Mouse (Mus musculus): ENCODE results near the gene Neurl4. TPM values are rescaled to one million over a fixed set of nuclear protein-coding genes. Genes with fewer than 3 reads are reported as not detected.

Gene Neurl4
- total RNA-seq, 2 experiments from 2014 or later, result 51.2 to 64.3 TPM

DNA sequence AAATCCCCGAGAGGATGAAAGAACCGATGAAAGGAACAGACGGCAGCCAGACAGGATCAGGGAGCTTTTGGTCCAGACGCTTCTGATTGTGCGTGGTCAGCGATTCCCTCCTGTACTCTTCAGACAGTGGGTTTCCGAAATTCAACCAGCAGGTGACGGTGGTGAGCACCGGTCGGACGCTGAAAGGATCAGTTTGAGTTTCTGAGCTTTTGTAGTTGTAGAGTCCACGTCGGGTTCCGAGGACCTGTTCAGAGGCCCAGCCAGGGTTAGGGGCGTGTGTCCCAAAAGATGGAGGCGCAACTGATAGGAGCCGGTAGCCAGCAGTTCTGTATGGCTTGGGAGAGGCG lies 20.4 kb upstream of the Neurl4 start:
- peak; percentile 27 for ATAC-seq (replicated peaks; ENCODE audit: low FRiP score, low TSS enrichment, poor library complexity, severe bottlenecking)

DNA sequence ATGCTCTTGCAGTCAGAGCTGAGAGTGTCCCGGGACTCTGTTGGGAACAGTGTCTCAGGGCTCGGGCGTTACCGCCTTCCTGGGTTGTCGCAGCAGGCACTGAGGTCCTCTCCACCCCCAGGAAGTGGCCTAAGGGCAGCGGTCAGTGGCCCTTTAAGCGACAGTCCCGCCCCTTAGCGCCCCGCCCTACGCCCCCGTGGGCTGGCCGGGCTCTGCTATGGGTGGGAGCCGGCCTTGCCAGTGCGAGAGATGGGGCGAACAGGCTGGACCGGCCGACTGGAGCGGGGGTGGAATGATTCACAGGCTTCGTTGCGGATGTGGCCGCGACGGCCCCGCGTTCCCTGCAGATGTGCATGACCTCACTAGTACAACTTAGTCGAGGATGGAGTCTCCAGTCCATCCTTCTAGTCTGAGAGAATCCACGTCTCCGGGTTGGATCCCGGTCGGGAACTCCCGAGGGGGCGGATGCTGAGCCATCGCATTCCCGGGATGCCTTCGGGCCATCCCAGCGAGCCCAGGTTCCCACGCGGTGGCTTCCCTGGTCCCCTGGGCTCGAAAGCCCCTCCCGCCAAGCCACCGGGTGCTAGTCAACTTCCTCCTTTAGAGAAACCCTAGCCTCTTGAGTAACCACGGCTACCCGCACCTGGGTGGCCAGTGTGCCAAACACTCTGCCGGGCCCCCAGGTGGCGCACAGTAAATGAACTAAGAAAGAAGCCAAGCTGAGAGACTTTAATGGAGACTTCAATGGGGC lies 19.8 kb upstream of the Neurl4 start, which contains the start of gene Kctd11:
Kctd11 (minus strand) TSS at position 554 of the 751 bp plus-strand sequence.
- peak; percentile 14; the same call in 1 of the 2 replicates for ATAC-seq (replicated peaks; ENCODE audit: low FRiP score, low TSS enrichment, poor library complexity, severe bottlenecking)

DNA sequence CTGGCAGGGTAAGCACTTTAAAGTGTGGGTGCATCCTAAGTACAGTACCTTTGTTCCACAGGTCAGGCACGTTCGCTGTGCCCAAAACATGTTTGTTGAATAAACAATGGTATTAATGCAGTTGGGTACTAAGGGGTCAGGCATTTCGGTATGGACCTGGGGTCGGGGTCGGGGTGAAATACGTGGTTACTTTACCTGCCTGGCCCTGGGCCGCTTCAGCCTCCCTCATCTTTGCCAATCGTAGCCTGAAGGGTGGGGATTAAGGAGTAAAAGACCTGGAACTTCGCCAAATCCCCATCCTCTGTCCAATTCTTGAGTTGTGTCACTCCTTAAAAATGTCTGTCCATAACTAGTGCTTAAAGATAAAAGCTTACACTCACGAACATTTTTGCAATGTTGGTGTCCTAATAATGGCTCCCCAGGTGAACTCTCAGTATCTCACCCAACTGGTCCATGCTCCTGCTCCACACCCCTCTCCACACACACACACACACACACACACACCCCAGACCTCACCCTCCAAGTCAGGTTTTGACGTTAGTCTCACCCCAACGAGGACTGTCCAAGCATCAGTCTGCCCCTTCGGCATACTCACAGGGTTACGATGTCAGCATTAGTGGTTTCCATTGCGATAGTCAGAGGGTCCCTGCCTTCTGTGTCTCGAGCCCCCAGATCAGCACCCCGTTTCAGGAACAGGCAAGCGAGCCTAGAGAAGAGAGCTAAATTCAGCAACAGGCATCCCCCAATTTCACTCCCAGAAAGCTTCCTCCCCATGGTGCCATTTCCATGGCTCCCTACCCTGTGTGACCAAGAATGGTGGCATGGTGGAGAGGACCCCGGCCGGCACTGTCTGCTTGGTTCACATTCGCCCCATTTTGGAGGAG lies 18.8 kb upstream of the Neurl4 start:
- no peak for ATAC-seq (replicated peaks; ENCODE audit: low FRiP score, low TSS enrichment, poor library complexity, severe bottlenecking)

DNA sequence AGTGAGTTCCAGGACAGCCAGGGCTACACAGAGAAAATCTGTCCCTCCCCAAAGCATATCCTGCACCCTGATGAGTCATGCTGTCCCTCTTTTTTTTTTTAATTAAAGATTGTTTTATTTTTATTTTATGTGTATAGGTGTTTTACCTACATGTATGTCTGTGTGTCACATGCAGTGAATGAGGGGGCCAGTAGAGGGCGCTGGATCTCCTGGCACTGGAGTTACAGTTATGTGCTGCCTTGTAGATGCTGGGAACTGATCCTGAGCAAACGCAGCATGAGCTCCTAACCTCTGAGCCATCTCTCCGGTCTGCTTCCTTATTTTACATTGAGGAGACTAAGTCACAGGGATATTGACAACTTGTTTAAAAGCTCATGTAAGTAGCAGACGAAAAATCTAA lies 17.8 kb upstream of the Neurl4 start:
- ATAC-seq (replicated peaks; ENCODE audit: low FRiP score, low TSS enrichment, poor library complexity, severe bottlenecking), result no peak

DNA sequence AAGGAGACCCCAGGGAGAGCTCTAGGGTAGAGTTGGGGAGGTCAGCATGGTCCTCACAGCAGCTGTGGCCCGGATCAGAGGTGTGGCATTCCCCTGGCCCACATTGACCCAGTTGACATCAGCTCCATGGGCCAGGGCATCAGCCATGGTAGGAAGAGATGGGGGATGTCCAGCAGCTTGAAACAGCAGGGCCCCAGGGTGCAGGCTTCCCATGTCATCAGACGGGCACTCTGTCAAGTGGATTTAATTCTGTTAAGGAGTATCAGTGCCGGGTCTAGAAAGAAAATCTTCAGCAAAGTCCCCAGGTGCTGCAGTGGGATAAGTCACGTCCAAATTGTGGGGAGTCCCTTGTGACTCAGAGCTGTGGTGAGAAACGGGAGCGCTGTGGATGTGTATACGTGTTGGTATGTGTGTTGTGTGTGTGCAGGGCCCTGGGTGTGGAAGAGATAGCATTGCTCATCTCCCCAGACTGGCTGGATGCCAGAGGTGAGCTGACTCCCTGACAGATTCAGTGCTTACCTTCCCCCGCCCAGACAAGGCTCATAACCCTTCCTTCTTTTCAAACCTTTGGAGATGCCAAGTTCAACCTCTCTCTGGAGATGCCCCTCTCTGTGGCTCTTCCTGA lies 17.2 kb upstream of the Neurl4 start:
- peak; percentile 26; the same call in 1 of the 2 replicates for ATAC-seq (replicated peaks; ENCODE audit: low FRiP score, low TSS enrichment, poor library complexity, severe bottlenecking)

DNA sequence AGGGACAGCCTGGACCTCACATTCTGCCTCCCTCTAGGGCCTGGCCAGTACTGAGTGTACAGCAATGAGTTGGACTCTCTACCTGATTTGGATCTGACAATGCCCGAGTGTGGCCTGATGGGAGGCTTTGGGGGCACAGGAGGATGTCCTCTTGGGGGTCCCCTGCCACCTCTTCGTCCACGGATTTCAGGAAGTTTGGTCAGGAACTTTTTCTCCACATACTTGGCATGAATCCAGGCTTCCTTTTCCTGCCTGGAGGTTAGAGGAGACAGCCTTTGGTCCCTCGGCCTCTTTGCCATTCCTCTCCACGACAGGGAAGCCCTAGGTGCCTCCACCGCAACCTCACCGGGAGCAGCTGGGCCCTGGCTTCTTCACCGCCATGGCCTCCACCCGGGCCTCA lies 16.6 kb upstream of the Neurl4 start:
- no peak for ATAC-seq (replicated peaks; ENCODE audit: low FRiP score, low TSS enrichment, poor library complexity, severe bottlenecking)

DNA sequence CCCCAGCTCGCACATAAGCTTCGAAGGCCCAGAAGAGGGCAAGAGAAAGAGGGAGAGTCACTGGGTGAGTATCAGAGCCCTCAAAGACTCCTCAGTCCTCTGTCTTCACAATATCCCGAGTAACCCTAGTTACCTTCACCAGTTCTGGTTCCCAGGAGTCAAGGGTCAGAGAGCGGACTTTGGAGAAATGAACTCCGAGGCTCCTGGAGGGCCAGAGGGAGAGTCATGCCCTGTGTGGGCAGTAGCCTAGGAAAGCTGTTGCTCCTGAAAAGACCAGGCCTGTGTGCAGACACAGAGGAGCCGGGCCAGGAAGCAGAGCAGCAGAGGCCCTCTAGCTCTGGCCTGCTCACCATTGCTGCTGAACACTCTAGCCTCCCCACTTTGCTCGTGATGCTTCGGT lies 16.2 kb upstream of the Neurl4 start:
- ATAC-seq (replicated peaks; ENCODE audit: low FRiP score, low TSS enrichment, poor library complexity, severe bottlenecking), result no peak

DNA sequence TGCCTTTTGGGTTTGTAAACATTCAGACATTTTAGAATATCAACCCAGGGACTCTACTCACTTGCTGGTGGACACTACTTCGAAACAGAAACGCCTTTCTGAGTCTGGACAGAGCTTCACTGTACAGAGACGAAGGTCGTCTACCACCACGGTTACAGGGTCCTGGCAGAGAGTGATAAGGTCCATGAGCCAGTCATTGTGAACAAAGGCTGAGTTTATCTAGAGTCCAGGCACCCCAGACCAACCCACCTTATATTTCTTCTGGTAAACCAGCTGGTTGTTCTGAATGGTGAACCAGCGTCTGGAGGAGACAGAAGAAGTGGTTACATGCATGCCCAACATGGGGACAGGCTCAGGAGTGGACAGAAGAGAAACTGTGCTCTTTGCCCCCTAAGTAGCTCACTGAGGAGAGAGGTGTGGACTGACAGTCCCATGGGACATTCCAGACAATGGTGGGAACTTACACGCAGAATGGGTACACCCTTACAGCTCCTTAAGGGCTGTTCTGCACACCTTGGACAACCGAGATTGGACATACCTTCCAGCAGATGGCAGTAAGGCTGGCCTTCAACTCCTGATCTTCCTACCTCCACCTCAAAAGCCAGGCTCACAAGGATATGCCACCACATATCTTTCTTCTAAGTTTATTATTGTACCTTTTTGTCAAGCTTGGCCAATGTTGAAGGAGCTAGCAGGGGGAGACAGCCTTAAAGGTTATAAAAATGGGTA lies 13.8 kb upstream of the Neurl4 start:
- ATAC-seq (replicated peaks; ENCODE audit: low FRiP score, low TSS enrichment, poor library complexity, severe bottlenecking), result peak; percentile 61

DNA sequence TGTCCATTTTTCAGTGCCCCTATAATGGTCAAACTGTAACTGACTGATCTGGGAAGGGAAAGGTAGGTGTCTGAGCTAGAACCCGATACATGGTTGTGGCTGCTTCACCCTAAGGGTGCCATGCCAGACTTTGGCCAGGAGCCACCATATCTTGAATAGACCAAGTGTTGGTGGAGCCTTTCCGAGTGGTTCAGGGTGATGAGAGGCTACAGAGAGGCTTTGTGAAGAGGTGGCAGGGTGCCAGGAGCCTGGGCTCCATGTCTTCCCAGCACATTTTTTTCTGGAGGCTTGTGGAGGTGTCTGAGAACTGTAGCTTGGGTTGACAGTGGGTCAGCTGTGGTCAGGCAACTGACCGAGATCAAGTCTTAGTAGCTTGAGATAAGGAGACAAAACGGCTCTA lies 9.4 kb upstream of the Neurl4 start:
- ATAC-seq (replicated peaks; ENCODE audit: low FRiP score, low TSS enrichment, poor library complexity, severe bottlenecking), result peak; percentile 70

DNA sequence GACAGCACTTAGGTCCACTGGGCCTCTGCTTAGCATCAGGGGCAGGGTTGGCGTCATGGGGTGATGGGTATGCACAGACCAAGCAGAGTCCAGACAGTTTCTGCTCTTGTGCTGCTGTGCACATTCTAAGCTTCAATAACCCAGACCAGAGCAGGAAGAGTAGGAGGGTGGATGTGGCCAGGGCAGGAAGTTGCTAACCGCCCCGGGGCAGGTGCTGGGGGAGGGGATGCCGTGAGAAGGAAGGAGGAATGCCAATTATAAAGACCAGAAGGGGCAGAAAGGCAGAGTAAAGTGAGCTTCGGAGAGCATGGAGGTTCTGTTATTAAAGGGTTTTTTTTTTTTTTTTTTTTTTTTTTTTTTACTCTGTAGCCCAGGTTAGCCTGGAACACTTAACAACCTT lies 6.2 kb upstream of the Neurl4 start:
- ATAC-seq (replicated peaks; ENCODE audit: low FRiP score, low TSS enrichment, poor library complexity, severe bottlenecking), result 0 out of 2 replicates have a peak, but pooled peaks have one; percentile 23

DNA sequence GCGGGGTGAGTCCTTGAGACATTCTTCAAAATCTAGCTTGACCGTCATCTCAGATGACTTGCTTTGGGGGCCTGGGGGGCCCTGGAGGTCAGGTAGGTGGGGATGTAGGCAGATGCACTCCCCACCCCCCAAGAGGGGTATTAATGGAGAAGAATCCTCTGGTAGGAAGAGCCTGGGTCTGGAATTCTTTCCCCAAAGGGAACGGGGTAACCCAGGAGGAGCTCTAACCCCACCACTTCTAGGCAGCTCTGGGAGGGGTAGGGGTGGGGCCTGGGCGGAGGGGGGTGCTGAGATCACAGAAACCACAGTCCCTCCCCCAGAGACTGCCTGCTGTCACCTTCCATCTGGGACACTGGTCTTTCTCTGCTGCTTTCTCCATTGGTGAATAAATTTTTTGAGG lies 5.6 kb upstream of the Neurl4 start, which contains the start of gene Acap1:
Acap1 (minus strand) TSS at position 249 of the 400 bp plus-strand sequence.
- peak; percentile 52; the same call in 1 of the 2 replicates for ATAC-seq (replicated peaks; ENCODE audit: low FRiP score, low TSS enrichment, poor library complexity, severe bottlenecking)

DNA sequence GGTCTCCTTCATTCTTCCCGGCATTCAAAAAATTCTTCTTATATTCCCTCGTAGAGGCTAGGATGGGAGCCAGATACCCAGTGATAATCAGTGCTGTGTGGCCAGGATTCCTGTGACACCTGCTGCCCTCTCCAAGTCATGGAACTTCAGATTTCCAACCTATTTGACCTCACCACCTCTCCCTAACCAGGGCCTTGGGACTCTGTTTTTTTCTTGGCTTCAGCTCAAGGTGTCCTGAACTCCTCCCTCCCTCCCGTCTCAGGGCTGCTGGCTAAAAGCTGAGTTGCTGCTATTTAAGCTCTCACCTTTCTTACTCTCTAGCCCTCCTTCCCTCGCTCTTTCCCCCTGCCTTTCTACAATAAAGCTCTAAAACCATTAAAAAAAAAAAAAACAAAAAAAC lies 1.0 kb upstream of the Neurl4 start:
- ATAC-seq (replicated peaks; ENCODE audit: low FRiP score, low TSS enrichment, poor library complexity, severe bottlenecking), result no peak

DNA sequence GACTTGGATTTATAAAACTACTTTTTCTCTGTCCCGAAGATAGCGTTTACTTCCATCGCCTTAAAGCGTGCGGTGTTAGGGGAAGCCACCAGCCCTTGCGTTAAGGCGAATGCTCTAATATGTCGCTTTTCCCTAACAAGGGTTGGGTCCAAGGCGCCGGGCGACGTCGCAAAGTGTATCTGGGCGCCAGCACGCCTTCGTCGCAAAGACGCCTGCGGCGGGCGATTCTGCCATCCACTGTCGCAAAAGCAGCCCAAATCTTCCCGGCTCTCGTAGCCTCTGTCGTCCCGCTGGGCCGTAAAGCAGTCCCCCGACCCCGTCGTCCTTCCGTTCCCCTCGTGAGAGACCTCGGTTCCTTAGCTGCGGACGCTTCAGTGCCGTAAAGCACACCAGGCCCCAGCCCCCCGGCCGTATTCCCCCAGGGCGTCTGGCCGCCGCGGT lies 554 bp downstream of the Neurl4 start:
- ATAC-seq (replicated peaks; ENCODE audit: low FRiP score, low TSS enrichment, poor library complexity, severe bottlenecking), result peak; percentile 76

DNA sequence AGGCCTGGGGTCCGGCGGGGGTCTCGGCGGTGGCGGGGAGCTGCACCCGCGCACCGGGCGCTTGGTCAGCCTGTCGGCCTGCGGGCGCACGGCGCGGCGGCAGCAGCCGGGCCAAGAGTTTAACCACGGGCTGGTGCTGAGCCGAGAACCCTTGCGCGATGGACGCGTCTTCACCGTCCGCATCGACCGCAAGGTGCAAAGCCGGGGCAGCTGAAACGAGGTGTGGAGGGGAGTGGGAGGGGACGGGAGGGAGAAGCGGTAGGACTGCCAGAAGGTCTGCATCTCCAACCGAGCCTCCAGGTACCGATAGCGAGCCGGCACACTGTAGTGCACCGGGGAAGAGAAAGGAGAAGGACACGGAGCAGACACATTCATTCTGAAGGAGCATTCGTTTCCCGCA lies 1.1 kb downstream of the Neurl4 start:
- no peak for ATAC-seq (replicated peaks; ENCODE audit: low FRiP score, low TSS enrichment, poor library complexity, severe bottlenecking)

DNA sequence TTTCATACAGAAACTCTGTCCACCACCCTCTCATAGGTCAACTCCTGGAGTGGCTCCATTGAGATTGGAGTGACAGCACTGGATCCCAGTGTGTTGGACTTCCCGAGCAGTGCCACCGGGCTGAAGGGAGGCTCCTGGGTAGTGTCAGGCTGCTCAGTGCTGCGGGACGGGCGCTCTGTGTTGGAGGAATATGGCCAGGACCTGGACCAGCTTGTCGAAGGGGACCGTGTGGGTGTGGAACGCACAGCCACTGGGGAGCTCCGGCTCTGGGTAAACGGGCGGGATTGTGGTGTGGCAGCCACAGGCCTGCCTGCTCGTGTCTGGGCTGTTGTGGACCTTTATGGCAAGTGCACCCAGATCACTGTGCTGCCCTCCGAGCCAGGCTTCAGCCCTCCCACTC lies 2.1 kb downstream of the Neurl4 start:
- no peak for ATAC-seq (replicated peaks; ENCODE audit: low FRiP score, low TSS enrichment, poor library complexity, severe bottlenecking)

DNA sequence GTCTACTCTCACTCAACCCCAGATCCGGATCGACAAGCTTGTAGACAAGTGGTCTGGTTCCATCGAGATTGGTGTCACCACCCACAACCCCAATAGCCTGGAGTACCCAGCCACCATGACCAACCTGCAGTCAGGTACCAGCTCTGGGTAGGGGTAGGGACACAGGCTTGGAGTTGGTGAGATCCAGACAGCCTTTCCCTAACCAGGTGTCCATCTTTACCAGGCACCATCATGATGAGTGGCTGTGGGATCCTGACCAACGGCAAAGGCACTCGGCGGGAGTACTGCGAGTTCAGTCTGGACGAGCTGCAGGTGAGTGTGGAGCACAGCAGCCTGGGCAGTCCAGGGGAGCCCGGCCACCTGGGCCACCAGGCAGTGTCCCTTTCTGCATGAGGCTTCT lies 3.4 kb downstream of the Neurl4 start:
- ATAC-seq (replicated peaks; ENCODE audit: low FRiP score, low TSS enrichment, poor library complexity, severe bottlenecking), result no peak

DNA sequence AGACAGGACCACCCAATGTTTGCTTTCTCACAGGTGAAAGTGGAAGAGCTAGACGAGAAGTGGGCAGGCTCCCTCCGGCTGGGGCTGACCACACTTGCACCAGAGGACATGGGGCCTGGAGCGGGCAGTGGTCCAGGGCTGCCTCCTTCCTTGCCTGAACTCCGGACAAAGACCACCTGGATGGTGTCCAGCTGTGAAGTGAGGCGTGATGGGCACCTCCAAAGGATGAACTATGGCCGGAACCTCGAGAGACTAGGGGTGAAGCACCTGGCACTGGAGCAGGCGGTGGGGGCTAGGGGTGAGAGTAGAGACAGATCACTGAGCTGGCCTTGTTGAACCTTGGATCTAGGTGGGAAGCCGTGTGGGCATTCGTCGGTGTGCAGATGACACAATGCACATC lies 7.8 kb downstream of the Neurl4 start:
- ATAC-seq (replicated peaks; ENCODE audit: low FRiP score, low TSS enrichment, poor library complexity, severe bottlenecking), result no peak

DNA sequence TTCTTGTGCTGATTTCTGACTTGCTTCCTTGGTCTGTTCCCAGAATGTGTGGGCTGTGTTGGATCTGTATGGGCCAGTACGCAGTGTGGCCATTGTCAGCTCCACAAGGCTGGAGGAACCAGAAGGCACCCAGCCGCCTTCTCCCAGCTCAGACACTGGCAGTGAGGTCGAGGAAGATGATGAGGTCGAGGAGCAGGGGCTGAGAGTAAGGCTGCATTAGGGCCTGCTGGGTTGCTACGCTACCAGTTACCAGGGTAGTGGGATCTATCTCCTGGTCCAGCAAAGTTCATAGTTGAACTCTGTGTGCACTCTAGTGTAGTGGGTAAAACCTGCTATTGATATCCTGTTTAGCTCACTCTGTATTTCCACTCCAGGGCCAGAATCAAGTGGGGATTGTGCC lies 8.3 kb downstream of the Neurl4 start:
- ATAC-seq (replicated peaks; ENCODE audit: low FRiP score, low TSS enrichment, poor library complexity, severe bottlenecking), result no peak

DNA sequence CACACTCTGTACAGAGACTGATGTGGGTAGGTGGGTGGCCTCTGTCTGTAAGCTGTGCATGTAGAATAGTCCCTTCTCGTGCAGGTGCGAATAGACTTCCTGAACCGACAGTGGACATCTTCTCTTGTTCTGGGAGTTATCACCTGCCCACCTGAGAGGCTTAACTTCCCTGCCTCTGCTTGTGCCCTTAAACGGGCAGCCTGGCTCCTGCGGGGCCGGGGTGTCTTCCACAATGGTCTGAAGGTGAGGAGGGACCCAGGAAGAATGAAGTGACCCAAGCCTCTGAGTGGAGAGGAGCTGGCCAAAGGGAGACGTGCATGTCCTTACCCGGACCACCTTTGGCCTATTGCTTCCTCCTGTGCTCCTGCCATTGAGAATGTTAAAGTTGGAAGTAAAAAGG lies 9.3 kb downstream of the Neurl4 start:
- no peak for ATAC-seq (replicated peaks; ENCODE audit: low FRiP score, low TSS enrichment, poor library complexity, severe bottlenecking)
